Mouse (Mus musculus): ENCODE data around the gene Tmem220. TPM values are rescaled to one million over a fixed set of nuclear protein-coding genes. Genes with fewer than 3 reads are reported as not detected.

The Tmem220 gene
- total and polyA plus RNA-seq, 2 experiments from 2014 or later, result 0.11 to 0.93 TPM

DNA sequence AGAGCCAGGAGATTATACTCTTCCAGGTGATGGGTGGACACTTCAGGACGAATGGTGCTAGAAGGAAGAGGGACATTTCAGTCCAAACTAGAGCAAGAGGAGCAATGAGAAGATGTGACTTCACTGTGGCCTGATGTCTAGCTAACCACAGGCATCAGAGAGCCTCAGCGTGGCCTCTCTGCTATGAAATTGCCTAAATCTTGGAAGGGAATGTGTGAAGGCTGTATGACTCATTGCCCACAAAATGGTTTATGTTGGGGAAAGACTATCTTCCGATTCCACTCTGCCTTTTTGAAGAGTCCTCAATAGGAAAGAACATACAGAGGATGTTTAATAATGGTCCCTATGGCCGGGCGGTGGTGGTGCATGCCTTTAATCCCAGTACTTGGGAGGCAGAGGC, 51.8 kb downstream of the Tmem220 start:
- Histone ChIP-seq H3K9ac (replicated peaks; ENCODE audit: low read length, poor library complexity, severe bottlenecking) (no peak overlapping the region), H3K36me3 (ENCODE audit: insufficient read depth, low read length) (no peaks in the 10 kb centered on the region), H3K4me3 (ENCODE audit: low read depth, low read length) (no peak overlapping the region), H3K27ac (ENCODE audit: low read depth, low read length) (no peak overlapping the region), H3K9me3 (ENCODE audit: low read length) (no peaks in the 10 kb centered on the region), H3K27me3 (ENCODE audit: insufficient read depth, low read length) (no peaks in the 10 kb centered on the region), H3K4me1 (ENCODE audit: insufficient read depth, low read length) (no peaks in the 10 kb centered on the region), H3K4me2 (ENCODE audit: low read depth, low read length, poor library complexity, severe bottlenecking) (no peak overlapping the region)
- WGBS, result 92% methylated on average over 5 of the region's 5 CpGs
- DNase-seq (ENCODE audit: low spot score) (no peak), ATAC-seq (ENCODE audit: low FRiP score) (no peak)
- no peak for TF ChIP-seq CTCF (IDR thresholded peaks at IDR 0.05)

DNA sequence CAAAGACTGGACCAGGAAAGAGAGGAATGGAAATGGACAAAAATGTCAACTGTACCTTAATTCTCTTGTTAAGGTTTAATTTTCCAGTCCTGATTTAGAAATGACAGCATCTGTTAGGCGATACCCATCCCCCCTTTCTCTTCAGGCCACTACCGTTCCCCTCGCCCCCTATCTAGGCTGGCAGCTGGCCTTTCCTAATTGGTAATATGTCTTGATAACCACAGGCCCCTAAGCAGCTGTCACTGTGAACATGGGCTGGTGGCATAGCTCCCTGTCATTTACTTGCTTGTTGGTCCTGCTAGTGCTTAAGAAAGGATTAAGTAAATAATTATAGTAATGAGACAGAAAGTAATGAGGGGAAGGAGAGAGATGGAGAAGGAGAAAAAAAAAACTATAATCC, 52.5 kb downstream of the Tmem220 start:
- no peak for ATAC-seq (ENCODE audit: low FRiP score)
- H3K27me3 ChIP-seq (ENCODE audit: insufficient read depth, low read length), result no peaks in the 10 kb centered on the region
- H3K4me2 ChIP-seq (ENCODE audit: low read depth, low read length, poor library complexity, severe bottlenecking), result no peak overlapping the region
- H3K27ac ChIP-seq (ENCODE audit: low read depth, low read length), result no peak overlapping the region
- TF ChIP-seq CTCF (IDR thresholded peaks at IDR 0.05), result no peak
- no peaks in the 10 kb centered on the region for H3K9me3 ChIP-seq (ENCODE audit: low read length)
- no peaks in the 10 kb centered on the region for H3K36me3 ChIP-seq (ENCODE audit: insufficient read depth, low read length)
- H3K4me3 ChIP-seq (ENCODE audit: low read depth, low read length), result no peak overlapping the region
- H3K4me1 ChIP-seq (ENCODE audit: insufficient read depth, low read length), result no peaks in the 10 kb centered on the region
- H3K9ac ChIP-seq (replicated peaks; ENCODE audit: low read length, poor library complexity, severe bottlenecking), result no peak overlapping the region
- WGBS, result 32% methylated on average over 3 of the region's 3 CpGs
- peak; percentile 69 for DNase-seq (ENCODE audit: low spot score)

DNA sequence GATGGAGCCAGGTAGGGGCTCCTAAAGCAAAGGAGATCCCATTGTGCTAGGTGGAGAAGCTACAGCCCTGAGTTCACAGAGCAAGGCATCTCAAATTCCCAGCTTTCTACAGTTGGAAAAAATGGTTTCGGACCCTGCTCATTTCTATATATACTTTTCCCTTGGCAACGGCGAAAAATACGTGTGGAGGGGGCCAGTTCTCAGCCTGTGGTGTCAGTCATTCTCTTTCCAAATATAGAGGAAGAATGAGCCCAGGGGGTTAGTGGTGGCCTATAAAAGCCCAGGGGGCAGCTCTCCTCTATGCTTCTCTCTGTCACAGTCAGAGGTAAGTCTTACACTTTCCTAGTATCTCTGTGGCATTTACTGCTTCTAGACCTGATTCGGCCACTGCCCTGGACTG, 53.0 kb downstream of the Tmem220 start, which contains the start of gene Myh3:
Gene Myh3, plus strand, starts transcription at position 301 of the 400 bp plus-strand sequence.
- H3K9ac ChIP-seq (replicated peaks; ENCODE audit: low read length, poor library complexity, severe bottlenecking), result no peak within 1 kb of the TSS
- no peak for ATAC-seq (ENCODE audit: low FRiP score)
- H3K27me3 ChIP-seq (ENCODE audit: insufficient read depth, low read length), result no peaks in the 10 kb centered on the region
- no peak for DNase-seq (ENCODE audit: low spot score)
- TF ChIP-seq CTCF (IDR thresholded peaks at IDR 0.05), result no peak
- no peak within 1 kb of the TSS for H3K27ac ChIP-seq (ENCODE audit: low read depth, low read length)
- H3K9me3 ChIP-seq (ENCODE audit: low read length), result no peaks in the 10 kb centered on the region
- no peak within 1 kb of the TSS for H3K4me3 ChIP-seq (ENCODE audit: low read depth, low read length)
- 89% methylated on average over 5 of the region's 5 CpGs for WGBS
- H3K4me1 ChIP-seq (ENCODE audit: insufficient read depth, low read length), result no peaks in the 10 kb centered on the region
- H3K4me2 ChIP-seq (ENCODE audit: low read depth, low read length, poor library complexity, severe bottlenecking), result no peak within 1 kb of the TSS
- H3K36me3 ChIP-seq (ENCODE audit: insufficient read depth, low read length), result no peaks in the 10 kb centered on the region

DNA sequence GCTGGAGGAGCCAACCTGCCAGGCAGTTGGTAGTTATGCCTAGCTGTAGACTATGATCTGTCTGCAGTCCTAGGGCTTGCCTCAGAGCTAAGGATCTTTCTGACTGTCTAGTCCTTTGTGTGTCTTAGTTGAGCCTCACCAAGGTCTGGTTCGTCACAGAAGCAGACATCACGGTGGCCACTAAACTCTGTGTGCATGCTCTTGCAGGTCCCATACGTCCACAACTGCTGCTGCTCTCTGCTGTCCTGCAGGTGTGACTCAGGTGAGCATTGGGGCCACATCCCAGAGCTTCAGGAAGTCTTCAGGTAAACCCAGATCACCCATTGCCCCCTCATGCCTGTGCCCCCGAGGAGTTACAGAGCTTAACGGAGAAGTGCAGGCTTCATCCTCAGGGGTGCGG, 53.9 kb downstream of the Tmem220 start:
- Histone ChIP-seq H3K4me3 (ENCODE audit: low read depth, low read length) (no peak overlapping the region), H3K4me2 (ENCODE audit: low read depth, low read length, poor library complexity, severe bottlenecking) (no peak overlapping the region), H3K9ac (replicated peaks; ENCODE audit: low read length, poor library complexity, severe bottlenecking) (no peak overlapping the region), H3K4me1 (ENCODE audit: insufficient read depth, low read length) (no peaks in the 10 kb centered on the region), H3K27ac (ENCODE audit: low read depth, low read length) (no peak overlapping the region), H3K36me3 (ENCODE audit: insufficient read depth, low read length) (no peaks in the 10 kb centered on the region), H3K9me3 (ENCODE audit: low read length) (no peaks in the 10 kb centered on the region), H3K27me3 (ENCODE audit: insufficient read depth, low read length) (no peaks in the 10 kb centered on the region)
- no peak for TF ChIP-seq CTCF (IDR thresholded peaks at IDR 0.05)
- ATAC-seq (ENCODE audit: low FRiP score) (no peak), DNase-seq (ENCODE audit: low spot score) (no peak)
- 88% methylated on average over 6 of the region's 6 CpGs for WGBS

DNA sequence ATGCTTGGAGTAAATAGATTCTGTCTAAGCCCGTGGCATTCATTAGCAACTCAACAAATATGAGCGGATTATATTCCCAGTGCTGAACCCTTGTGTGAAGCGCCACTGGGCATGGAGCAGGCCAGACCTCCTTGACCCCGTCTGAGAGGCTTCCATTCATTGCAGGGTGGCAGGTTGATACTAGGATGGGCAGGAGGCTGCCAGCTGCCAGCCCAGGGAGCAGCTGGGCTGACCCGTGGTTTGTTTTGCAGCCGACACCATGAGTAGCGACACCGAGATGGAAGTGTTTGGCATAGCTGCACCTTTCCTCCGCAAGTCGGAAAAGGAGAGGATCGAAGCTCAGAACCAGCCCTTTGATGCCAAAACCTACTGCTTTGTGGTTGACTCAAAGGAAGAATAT, 54.8 kb downstream of the Tmem220 start:
- Histone ChIP-seq H3K27me3 (ENCODE audit: insufficient read depth, low read length) (0 out of 2 replicates have a peak, but pooled peaks cover 6% of the 10 kb centered on the region), H3K27ac (ENCODE audit: low read depth, low read length) (no peak overlapping the region), H3K4me2 (ENCODE audit: low read depth, low read length, poor library complexity, severe bottlenecking) (no peak overlapping the region), H3K4me3 (ENCODE audit: low read depth, low read length) (no peak overlapping the region), H3K9me3 (ENCODE audit: low read length) (no peaks in the 10 kb centered on the region), H3K4me1 (ENCODE audit: insufficient read depth, low read length) (no peaks in the 10 kb centered on the region), H3K36me3 (ENCODE audit: insufficient read depth, low read length) (no peaks in the 10 kb centered on the region), H3K9ac (replicated peaks; ENCODE audit: low read length, poor library complexity, severe bottlenecking) (no peak overlapping the region)
- DNase-seq (ENCODE audit: low spot score) (no peak), ATAC-seq (ENCODE audit: low FRiP score) (no peak)
- WGBS, result 41% methylated on average over 11 of the region's 11 CpGs
- no peak for TF ChIP-seq CTCF (IDR thresholded peaks at IDR 0.05)

DNA sequence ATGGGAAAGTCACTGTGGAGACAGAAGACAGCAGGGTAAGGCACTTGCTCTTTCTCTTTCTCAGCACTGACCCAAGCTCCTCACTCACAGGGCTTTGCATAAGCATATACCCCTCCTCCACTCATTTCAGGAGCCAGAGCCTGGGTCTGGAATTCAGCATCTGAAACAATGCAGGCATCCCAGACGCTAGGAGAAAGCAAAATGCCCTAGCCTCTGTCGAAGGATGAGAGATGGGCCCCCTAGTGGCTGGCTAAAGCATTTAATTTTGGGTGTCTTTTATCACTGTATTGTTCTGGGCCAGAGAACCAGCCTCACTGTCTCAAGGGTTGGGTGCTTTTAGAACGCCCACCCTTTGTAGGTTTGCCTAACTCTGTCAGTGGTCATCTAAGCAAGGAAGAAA, 55.2 kb downstream of the Tmem220 start:
- ATAC-seq (ENCODE audit: low FRiP score), result peak; percentile 38; the same call in 1 of the 2 replicates
- peak; percentile 79 for TF ChIP-seq CTCF (IDR thresholded peaks at IDR 0.05)
- WGBS, result 7% methylated on average over 3 of the region's 3 CpGs
- Histone ChIP-seq H3K9ac (replicated peaks; ENCODE audit: low read length, poor library complexity, severe bottlenecking) (no peak overlapping the region), H3K27ac (ENCODE audit: low read depth, low read length) (no peak overlapping the region), H3K9me3 (ENCODE audit: low read length) (no peaks in the 10 kb centered on the region), H3K4me1 (ENCODE audit: insufficient read depth, low read length) (no peaks in the 10 kb centered on the region), H3K27me3 (ENCODE audit: insufficient read depth, low read length) (0 out of 2 replicates have a peak, but pooled peaks cover 7% of the 10 kb centered on the region), H3K36me3 (ENCODE audit: insufficient read depth, low read length) (no peaks in the 10 kb centered on the region), H3K4me2 (ENCODE audit: low read depth, low read length, poor library complexity, severe bottlenecking) (no peak overlapping the region), H3K4me3 (ENCODE audit: low read depth, low read length) (no peak overlapping the region)
- DNase-seq (ENCODE audit: low spot score), result peak; percentile 81

Data from midbrain, postnatal 0 days (tissue).